Mouse (Mus musculus): ENCODE measurements around the gene Kcnip3.

Gene Kcnip3

DNA sequence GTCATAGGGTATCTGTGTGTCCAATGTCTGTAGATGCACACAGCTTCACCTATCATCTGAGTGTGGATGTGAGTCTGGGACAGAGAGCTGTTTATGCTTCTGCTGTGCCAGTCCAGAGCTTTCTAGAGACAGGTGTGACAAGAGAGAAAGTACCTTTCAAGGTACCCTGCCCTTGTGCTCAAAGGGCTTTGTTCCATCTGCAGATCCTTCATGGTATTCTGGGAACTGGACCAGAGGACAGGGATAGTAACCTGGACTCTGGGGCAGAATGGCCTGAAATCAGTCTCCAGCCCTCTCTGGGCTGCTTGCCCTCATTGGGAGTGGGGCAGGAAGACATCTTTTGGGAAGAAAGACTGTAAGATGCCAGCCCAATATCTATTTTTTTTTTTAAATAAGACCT is 1.8 kb downstream of the Kcnip3 start:
- in situ Hi-C loops (cut with MboI; ENCODE audit: low pct_unique_long_range_greater_than_20kb in 1 of 2, low sequenced_read_pairs in 2 of 2, unreplicated experiment in 1 of 2) = loop anchor here in 1 of 2 experiments (25.0 kb wide), 1 partner anchor 167 kb away; no protein-coding TSS in a partner anchor

DNA sequence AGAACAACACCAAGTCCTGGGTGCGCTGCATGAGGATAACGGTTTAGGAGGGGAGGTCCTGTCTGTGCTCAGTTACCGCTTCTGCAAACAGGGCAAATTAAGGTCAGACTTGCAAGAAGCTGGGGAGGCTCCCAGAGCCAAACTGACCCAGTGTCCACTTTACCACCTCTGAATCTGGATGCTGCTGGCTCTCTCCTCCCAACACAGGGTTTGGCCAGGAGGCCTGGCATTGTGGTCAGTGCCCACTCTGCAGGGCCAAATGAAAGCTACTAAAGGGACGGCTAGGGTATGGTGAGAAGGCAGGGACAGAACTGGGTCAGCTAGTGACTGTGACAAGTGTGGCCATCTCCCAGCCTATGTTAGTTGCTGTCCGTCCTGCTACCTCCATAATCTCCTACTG is 2.6 kb downstream of the Kcnip3 start:
- in situ Hi-C loops (cut with MboI; ENCODE audit: low pct_unique_long_range_greater_than_20kb in 1 of 2, low sequenced_read_pairs in 2 of 2, unreplicated experiment in 1 of 2) = loop anchor here in 1 of 2 experiments (25.0 kb wide), 1 partner anchor 168 kb away; no protein-coding TSS in a partner anchor

DNA sequence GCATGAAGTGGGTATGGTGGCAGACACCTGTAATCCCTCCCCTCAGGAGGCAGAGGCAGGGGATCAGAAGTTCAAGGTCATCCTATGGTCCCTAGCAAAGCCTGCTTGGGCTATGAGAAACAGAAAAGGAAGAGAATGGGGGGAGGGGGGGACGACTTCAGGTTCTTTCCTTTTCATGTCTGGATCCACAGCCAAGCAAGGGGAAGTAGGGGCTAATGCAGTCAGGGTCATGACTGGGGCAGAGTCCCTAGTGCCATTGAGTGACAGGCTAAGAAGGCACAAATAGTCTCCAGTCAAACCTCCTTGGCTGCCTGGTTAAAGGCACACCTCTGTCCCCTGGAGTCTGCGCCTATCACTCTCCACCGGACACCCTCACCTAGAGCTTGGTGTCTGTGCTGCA is 3.1 kb downstream of the Kcnip3 start:
- in situ Hi-C loops (cut with MboI; ENCODE audit: low pct_unique_long_range_greater_than_20kb in 1 of 2, low sequenced_read_pairs in 2 of 2, unreplicated experiment in 1 of 2) = loop anchor here in 1 of 2 experiments (25.0 kb wide), 1 partner anchor 168 kb away; no protein-coding TSS in a partner anchor

DNA sequence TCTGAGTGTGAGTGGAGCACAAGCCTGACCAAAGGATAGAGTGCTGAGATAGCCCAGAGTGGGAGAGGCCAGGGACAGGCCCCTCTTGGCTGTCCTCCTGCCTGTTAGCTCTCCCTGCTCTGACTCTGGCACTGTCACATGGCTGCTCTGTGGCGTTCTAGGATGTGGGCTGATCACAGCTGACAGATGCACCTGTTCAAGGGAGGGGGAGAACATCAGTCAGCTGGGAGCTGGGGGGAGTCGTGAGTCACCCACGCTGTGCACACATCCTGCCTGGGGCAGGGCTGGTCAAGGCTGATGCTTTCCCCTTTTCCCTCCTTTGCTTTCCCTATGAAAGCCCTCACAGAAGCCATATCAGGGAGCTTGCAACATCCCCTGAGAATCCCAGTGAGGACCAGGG is 3.6 kb downstream of the Kcnip3 start:
- in situ Hi-C loops (cut with MboI; ENCODE audit: low pct_unique_long_range_greater_than_20kb in 1 of 2, low sequenced_read_pairs in 2 of 2, unreplicated experiment in 1 of 2) = loop anchor here in 1 of 2 experiments (25.0 kb wide), 1 partner anchor 169 kb away; no protein-coding TSS in a partner anchor

DNA sequence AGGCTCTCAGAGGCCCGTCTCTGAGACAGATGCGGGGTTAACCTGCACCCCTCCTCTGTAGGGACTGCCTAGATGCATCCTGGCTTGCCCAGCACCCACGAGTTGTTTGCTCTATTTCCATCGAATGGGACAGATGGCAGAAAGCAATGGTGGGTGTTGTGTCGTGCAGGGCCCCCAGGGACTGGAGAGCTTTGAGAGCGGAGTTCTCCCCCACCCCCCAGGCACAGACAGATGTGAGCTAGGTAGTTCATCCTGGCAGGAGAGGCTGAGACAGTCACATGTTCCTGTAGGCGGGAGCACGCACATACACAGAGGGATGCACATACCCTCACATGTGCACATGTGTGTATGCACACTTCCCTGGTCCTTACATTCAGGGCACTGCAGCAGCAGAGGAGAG is 4.8 kb downstream of the Kcnip3 start:
- in situ Hi-C loops (cut with MboI; ENCODE audit: low pct_unique_long_range_greater_than_20kb in 1 of 2, low sequenced_read_pairs in 2 of 2, unreplicated experiment in 1 of 2) = loop anchor here in 1 of 2 experiments (25.0 kb wide), 1 partner anchor 170 kb away; no protein-coding TSS in a partner anchor

DNA sequence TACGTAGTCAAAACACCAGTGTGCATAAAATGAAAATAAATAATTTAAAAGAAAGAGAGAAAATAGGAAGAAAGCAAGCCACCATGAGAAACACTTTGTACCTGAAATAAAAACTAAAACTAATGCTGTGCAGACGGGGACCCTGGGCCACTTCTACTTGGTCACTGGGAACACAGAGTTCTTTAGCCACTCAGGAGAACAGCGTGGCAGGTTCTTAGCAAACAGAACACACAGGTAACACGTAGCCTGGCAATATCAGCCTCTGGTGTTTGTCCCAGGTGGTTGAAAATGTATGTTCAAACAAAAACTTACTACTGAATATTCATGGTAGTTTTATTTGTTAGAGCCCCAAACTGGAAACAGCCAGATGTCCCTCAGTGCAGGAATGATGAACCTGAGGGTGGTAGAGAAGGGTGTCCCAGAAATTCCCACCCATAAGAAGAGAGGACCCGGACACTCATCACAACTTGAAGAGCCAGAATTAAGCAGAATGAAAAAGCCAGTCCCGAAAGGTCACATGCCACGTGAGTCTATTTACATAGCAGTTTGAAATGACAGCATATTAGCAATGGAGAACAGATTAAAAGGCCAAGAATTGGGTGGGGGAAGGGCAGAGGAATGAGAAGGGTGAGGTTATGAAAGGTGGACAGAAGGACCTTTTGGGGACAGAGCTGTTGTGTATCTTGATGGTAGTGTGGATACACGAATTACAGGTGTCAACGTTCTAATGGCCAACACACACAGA is 7.3 kb downstream of the Kcnip3 start:
- in situ Hi-C loops (cut with MboI; ENCODE audit: low pct_unique_long_range_greater_than_20kb in 1 of 2, low sequenced_read_pairs in 2 of 2, unreplicated experiment in 1 of 2) = loop anchor here in 1 of 2 experiments (25.0 kb wide), 1 partner anchor 173 kb away; no protein-coding TSS in a partner anchor

DNA sequence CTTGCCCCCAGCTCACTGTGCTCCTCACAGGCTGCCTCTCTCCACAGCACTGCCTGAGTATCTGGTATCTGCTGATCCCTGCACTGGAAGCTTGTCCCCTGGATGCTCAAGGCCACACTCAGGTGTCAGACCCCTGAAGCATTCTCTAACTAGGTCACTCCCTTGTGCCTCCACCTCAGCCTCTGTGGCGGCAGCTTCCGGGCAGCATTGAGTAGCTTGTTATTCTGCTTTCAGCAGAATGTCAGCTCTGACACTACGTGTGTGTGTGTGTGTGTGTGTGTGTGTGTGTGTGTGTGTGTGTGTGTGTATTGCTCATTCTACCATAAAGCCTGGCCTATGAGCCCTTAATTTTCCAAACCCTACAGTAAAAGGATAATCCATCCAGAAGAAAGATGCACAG is 8.7 kb downstream of the Kcnip3 start:
- in situ Hi-C loops (cut with MboI; ENCODE audit: low pct_unique_long_range_greater_than_20kb in 1 of 2, low sequenced_read_pairs in 2 of 2, unreplicated experiment in 1 of 2) = loop anchor here in 1 of 2 experiments (25.0 kb wide), 1 partner anchor 174 kb away; no protein-coding TSS in a partner anchor

DNA sequence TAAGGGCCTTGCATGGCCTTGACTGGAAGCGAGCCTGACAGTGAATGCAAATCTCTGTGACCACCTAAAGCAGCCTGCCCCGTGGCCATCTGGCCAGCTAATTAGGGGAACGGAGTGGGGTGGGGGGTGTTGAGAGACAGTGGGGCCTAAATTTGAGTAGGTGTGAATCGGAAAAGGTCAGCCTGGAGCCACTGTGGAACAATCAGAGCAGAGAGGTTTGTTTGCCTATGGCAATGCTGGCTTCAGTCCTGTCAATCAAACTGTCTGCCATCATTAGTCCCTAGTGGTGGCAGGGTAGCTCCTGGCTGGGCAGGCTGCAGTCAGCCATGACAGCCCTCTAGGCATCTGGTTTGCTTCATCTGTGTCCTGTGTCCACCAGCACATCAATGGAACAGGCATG is 10.5 kb downstream of the Kcnip3 start:
- in situ Hi-C loops (cut with MboI; ENCODE audit: low pct_unique_long_range_greater_than_20kb in 1 of 2, low sequenced_read_pairs in 2 of 2, unreplicated experiment in 1 of 2) = loop anchor here in 1 of 2 experiments (25.0 kb wide), 1 partner anchor 176 kb away; no protein-coding TSS in a partner anchor

DNA sequence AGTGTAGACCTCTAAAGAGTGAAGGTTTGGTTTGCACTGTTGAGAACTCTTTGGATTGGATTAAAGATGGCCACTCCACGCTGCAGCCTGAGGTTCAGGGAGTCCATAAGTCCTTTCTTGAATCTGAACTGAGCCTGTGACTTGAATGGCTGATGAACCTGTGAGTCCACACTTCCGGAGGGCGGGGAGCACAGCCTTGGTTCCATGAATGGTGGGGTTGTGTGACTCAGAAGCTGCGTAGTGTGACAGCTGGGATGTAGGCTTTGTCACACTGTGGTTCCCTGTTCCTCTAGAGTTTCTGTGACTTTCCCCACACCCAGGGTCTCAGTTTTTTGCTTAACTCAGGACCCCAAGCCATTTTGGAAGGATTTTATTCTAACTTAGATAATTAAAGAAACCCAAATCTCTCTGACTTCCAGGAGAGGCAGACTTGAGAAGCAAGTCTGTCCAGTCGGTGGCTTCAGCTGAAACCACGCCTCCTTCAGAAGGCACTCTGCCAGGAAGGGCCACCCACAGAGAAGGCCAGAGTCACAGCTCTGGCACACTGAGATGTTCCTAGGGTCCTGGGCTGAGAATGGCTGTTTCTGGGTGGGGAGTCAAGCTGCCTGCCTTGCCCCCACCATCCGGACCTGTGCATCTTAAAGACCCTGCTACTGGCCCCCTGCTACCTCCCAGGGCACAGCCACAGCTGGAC is 13.8 kb downstream of the Kcnip3 start:
- in situ Hi-C loops (cut with MboI; ENCODE audit: low pct_unique_long_range_greater_than_20kb in 1 of 2, low sequenced_read_pairs in 2 of 2, unreplicated experiment in 1 of 2) = loop anchor here in 1 of 2 experiments (5.0 to 25.0 kb wide), 2 partner anchors 49 to 179 kb away; no protein-coding TSS in a partner anchor

DNA sequence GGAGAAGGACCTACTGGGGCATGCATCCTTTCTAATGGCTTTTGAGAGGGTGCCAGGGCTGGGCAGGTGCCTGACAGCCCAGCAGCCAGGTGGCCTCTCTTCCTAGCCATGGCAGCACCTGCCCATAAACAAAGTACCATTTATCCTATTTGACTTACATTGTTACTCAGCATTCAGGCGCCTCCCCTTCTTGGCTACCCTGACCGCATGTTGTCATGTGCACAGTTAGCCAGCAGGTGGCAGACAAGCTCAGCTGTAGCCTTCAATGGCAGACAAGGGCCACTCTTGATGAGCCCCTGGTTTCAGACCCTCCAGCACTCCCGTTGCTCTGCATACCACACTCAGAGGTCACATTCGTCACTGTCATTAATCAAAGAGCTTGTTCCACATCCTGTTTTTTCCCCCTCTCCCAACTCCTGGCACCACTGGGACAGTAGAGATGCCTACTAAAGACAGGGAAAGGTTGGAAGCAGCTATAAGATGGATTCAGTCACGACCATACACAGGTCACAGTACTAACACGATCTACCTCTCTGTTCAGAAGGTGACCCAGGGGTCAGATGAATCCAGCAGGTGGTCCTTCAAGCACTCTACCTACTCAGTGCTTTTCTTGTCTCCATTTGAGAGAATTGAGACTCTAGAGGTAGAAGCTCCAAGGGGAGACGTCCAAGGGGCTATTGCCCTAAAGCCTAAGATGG is 14.7 kb downstream of the Kcnip3 start:
- in situ Hi-C loops (cut with MboI; ENCODE audit: low pct_unique_long_range_greater_than_20kb in 1 of 2, low sequenced_read_pairs in 2 of 2, unreplicated experiment in 1 of 2) = loop anchor here in 1 of 2 experiments (5.0 to 25.0 kb wide), 2 partner anchors 50 to 180 kb away; no protein-coding TSS in a partner anchor

DNA sequence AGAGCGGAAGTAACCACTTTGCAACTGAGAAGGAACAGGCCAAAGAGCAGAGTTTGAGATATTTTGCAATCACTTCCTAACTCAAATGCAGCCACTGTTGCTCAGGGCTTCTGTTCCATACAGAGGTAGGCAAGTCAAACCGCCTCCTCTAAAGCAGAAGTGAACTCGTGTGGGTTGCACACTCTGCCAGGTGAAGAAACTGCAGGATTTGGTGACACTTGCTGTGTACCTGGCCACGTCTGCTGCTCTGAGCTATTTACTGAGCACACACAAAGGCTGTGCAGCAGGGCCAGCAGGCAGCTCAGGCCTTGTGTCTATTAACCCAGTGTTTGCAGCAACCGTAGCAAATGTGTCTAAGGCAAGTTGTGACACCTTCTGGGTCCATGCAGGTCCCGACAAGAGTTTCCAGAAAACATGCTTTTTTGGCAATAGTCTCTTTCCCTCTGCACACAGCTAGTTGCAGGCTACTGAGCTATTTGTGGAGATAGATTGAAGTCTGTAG is 15.7 kb downstream of the Kcnip3 start:
- in situ Hi-C loops (cut with MboI; ENCODE audit: low pct_unique_long_range_greater_than_20kb in 1 of 2, low sequenced_read_pairs in 2 of 2, unreplicated experiment in 1 of 2) = loop anchor here in 1 of 2 experiments (5.0 to 25.0 kb wide), 2 partner anchors 51 to 181 kb away; no protein-coding TSS in a partner anchor

DNA sequence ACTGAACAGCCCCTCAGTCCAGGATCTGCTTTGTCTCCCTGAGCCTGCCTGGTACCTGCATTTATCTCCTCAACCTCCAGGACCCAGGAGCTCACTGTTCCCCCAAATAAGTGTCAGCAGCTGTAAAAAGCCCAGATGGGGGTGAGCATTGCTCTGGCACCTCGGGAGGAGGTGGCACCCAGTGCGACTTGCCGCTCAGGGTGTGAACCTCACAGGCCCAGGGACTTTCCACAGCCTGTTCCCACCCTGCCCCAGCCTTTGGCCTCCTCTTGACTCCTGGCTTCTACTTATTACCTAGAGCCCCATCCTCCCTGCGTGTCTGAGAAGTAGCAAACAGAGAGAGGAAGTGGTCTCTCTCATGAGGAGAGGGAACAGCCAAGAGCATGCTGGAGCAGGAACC is 16.7 kb downstream of the Kcnip3 start:
- in situ Hi-C loops (cut with MboI; ENCODE audit: low pct_unique_long_range_greater_than_20kb in 1 of 2, low sequenced_read_pairs in 2 of 2, unreplicated experiment in 1 of 2) = loop anchor here in 1 of 2 experiments (5.0 to 25.0 kb wide), 2 partner anchors 52 to 182 kb away; no protein-coding TSS in a partner anchor

DNA sequence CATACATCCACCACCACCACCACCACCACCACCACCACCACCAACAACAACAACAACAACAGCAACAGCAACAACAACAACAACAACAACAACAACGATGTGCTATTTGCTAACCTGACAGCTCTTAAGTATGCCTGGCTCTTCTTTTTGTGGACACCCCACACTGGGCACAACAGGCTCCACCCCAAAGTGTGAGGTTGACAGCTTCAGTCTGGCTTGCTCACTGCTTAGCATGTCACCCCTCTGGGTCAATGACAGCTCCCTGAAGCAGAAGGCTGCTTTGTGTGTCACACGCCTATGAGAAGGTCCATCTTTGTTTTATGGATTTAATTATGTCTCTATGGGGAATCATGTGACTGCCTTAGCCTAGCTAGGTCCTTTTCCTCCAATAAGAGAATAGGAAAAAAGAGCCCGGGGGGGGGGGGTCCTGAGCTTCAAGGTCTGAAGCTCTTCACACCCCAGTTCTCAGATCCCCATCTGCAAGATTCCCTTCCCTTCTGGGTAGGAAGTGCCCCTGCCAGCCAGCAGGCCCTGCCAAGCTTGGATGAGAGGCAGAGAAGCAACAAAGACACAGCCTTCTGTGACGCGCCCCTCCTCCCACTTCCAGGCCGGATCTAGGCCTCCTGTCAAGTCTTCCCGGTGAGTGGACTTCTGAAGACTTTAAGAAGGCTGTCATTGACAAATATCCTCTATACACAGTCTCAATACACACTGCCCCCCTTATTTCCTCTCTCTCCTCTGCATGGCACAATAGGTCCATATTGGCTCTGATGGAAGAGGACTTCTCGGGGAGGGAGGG is 17.9 kb downstream of the Kcnip3 start:
- in situ Hi-C loops (cut with MboI; ENCODE audit: low pct_unique_long_range_greater_than_20kb in 1 of 2, low sequenced_read_pairs in 2 of 2, unreplicated experiment in 1 of 2) = loop anchor here in 1 of 2 experiments (25.0 kb wide), 1 partner anchor 183 kb away; no protein-coding TSS in a partner anchor

DNA sequence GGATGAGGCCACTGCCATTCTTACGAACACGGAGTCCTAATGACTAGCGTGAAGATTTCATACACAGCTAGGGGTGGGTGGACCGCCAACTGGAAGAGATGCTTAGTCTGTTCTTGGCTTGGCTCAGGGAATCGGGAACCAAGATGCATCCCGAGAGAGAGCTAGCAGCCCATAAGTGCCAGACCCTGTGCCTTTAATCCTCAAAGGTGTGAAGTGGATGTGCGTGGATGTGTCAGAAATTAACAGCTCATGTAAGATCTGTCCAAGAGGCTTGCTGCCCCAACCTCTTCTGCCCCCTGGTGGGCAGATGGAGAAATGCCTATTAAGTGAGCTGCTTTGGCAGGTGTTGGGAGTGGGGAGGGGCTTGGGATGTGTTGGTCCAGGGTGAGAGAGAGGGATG is 20.8 kb downstream of the Kcnip3 start:
- in situ Hi-C loops (cut with MboI; ENCODE audit: low pct_unique_long_range_greater_than_20kb in 1 of 2, low sequenced_read_pairs in 2 of 2, unreplicated experiment in 1 of 2) = loop anchor here in 1 of 2 experiments (25.0 kb wide), 1 partner anchor 186 kb away; no protein-coding TSS in a partner anchor

DNA sequence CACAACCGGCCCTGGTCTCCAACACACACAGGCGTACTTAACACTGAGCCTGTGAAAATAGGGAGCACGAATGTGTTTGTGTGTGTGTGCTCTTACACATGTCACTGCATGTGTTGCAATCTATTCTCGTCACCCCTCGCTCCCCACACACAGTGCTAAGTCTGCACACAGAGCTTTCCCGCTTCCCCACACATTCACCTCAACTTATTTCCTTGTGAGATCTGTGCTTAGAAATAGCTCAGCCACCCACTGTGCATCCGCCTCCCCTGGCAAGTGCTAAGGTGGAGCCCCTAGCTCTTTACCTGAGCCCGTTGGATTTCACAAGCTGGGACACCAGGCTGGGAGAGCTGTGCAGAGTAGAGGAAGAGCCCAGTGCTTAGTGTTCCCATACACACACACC is 23.1 kb downstream of the Kcnip3 start:
- in situ Hi-C loops (cut with MboI; ENCODE audit: low pct_unique_long_range_greater_than_20kb in 1 of 2, low sequenced_read_pairs in 2 of 2, unreplicated experiment in 1 of 2) = loop anchor here in 1 of 2 experiments (5.0 kb wide), 1 partner anchor 36 kb away; no protein-coding TSS in a partner anchor

DNA sequence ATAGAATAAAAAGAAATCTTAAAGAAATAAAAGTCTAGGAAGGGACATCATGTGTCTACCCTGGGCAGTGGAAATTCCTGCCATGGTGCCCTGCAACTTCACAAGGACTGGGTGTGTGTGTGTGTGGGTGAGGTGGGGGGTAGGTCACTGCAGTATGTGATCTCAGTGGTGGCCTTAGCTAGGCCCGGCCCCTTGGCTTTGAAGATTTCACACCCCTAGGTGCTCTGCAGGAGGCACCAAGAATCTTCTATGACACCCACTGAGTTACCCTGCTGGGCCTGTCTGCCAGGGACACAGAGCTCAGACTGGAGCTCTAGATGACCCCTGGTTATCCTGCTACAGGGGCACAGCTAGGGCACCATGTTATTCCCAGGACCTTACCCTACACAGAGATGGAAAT is 25.6 kb downstream of the Kcnip3 start:
- in situ Hi-C loops (cut with MboI; ENCODE audit: low pct_unique_long_range_greater_than_20kb in 1 of 2, low sequenced_read_pairs in 2 of 2, unreplicated experiment in 1 of 2) = loop anchor here in 1 of 2 experiments (5.0 kb wide), 1 partner anchor 34 kb away; no protein-coding TSS in a partner anchor

DNA sequence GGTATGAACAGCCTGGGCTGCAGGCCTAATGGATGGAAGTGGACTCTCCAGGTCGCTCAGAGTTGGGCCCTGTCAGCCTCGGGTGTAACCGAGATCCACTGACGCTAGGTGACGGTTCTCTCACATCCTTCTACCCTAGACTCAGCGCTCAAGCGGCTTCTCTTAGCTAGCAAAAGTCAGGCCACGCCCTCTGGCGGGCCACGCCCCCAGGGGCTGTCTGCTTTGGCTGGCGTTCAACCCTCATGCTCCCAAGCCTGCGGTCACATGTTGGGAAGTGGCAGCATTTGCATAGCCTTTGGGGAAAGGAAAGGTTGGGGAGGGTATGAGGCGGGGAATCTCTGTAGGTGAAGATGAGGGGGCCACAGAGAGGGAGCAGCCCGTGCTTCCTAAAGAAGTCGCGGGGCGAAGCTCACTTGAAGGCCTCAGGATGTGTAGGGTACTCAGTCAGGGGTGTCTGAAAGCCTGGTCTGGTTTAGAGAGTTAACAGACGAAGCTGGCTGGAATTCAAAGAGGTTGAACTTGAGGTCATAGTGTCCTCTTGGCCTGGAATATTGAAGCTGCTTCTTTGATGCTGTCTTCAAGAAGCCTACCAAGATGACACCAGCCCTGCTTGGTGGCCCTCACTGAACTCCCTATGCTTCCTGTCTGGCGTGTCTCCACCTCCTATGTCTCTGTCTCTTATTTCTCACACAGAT is 37.3 kb downstream of the Kcnip3 start:
- in situ Hi-C loops (cut with MboI; ENCODE audit: low pct_unique_long_range_greater_than_20kb in 1 of 2, low sequenced_read_pairs in 2 of 2, unreplicated experiment in 1 of 2) = no loop called here
